Comparison of ENCODE assay signal across 7 mouse cellular contexts in the genomic region with DNA sequence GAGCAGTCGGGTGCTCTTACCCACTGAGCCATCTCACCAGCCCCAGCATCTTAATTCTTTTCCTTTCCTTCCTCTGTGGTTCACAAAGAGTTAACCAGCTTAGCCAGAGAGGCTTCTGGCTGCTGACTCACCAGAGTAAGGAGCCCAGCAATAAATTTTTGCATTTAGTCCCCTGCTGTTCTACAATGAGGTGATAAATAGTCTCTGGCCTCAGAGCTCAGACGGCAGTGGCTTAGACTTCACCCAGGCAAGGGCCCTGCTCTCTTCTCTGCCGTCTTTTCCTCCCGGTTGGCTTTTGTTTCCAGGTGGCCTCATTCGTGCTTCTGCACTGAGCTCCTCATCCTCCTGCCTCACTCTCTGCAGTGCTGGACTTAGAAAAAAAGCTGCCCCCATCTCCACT.
DNase-seq lines count a peak whose midpoint lies in the region; ATAC-seq lines count a peak whose summit lies in the region.

No protein-coding gene starts in this region.

- 4% methylated on average over 5 of the region's 5 CpGs for WGBS in kidney, embryonic 14.5 days
- 12% methylated on average over 5 of the region's 5 CpGs for WGBS in hindbrain, embryonic 13.5 days
- 12% methylated on average over 5 of the region's 5 CpGs for WGBS in midbrain, embryonic 16.5 days

- intact Hi-C loops in gastrocnemius, postnatal 14 days (cut with DNase I; ENCODE audit: low total_unique reads): loop anchor here (10.0 kb wide), 1 partner anchor 81 kb away; a partner anchor contains a TSS

- no peaks in the 10 kb centered on the region for H3K9me3 ChIP-seq in kidney, embryonic 14.5 days (ENCODE audit: control insufficient read depth, low read length)
- H3K9me3 ChIP-seq in hindbrain, embryonic 13.5 days: peaks cover 3% of the 10 kb centered on the region; the same call in 1 of the 2 replicates
- no peaks in the 10 kb centered on the region for H3K9me3 ChIP-seq in midbrain, embryonic 16.5 days (replicated peaks; ENCODE audit: control insufficient read depth, low read length, poor library complexity, severe bottlenecking)

- peaks cover 11% of the 10 kb centered on the region; the same call in 1 of the 2 replicates for H3K36me3 ChIP-seq in kidney, embryonic 14.5 days (ENCODE audit: control insufficient read depth, insufficient read depth, low read length)
- peaks cover 16% of the 10 kb centered on the region for H3K36me3 ChIP-seq in hindbrain, embryonic 13.5 days
- H3K36me3 ChIP-seq in midbrain, embryonic 16.5 days (ENCODE audit: control insufficient read depth, insufficient read depth, low read length): peaks cover 10% of the 10 kb centered on the region; the same call in 1 of the 2 replicates

- DNase-seq in kidney, postnatal 4 days: no peak
- DNase-seq in R1 (ENCODE audit: low read depth, low spot score): peak; percentile 69
- DNase-seq in layer of hippocampus, adult 18-20 months (ENCODE audit: low spot score in 2 of 2): no peak
- no peak for DNase-seq in gastrocnemius, postnatal 14 days

- no peaks in the 10 kb centered on the region for H3K4me1 ChIP-seq in kidney, embryonic 14.5 days (ENCODE audit: control insufficient read depth, insufficient read depth, low read length)
- H3K4me1 ChIP-seq in hindbrain, embryonic 13.5 days (replicated peaks): peaks cover 12% of the 10 kb centered on the region
- H3K4me1 ChIP-seq in midbrain, embryonic 16.5 days (ENCODE audit: control insufficient read depth, insufficient read depth, low read length): peaks cover 9% of the 10 kb centered on the region

- H3K27ac ChIP-seq in kidney, embryonic 14.5 days (ENCODE audit: low read depth, low read length): 0 out of 2 replicates have a peak overlapping the region, but pooled peaks have one; percentile 7
- H3K27ac ChIP-seq in hindbrain, embryonic 13.5 days: peak overlapping the region; percentile 53
- H3K27ac ChIP-seq in midbrain, embryonic 16.5 days (ENCODE audit: low read length): peak overlapping the region; percentile 57; the same call in 1 of the 2 replicates

- ATAC-seq in kidney, embryonic 14.5 days (ENCODE audit: low FRiP score, low TSS enrichment): no peak
- no peak for ATAC-seq in hindbrain, embryonic 13.5 days (ENCODE audit: low FRiP score)
- ATAC-seq in midbrain, embryonic 16.5 days: no peak

- H3K4me3 ChIP-seq in kidney, embryonic 14.5 days (ENCODE audit: low read length): no peak overlapping the region
- H3K4me3 ChIP-seq in hindbrain, embryonic 13.5 days: no peak overlapping the region; the same call in 1 of the 2 replicates
- H3K4me3 ChIP-seq in midbrain, embryonic 16.5 days (ENCODE audit: low read depth, low read length): peak overlapping the region; percentile 10; the same call in 1 of the 2 replicates

- peak overlapping the region; percentile 86; the same call in 1 of the 2 replicates for H3K4me2 ChIP-seq in kidney, embryonic 14.5 days (replicated peaks; ENCODE audit: low read depth, low read length)
- H3K4me2 ChIP-seq in hindbrain, embryonic 13.5 days: peak overlapping the region; percentile 70
- H3K4me2 ChIP-seq in midbrain, embryonic 16.5 days (ENCODE audit: low read length): peak overlapping the region; percentile 92

- H3K27me3 ChIP-seq in kidney, embryonic 14.5 days (ENCODE audit: control insufficient read depth, insufficient read depth, low read length): no peaks in the 10 kb centered on the region
- H3K27me3 ChIP-seq in hindbrain, embryonic 13.5 days: no peaks in the 10 kb centered on the region
- no peaks in the 10 kb centered on the region for H3K27me3 ChIP-seq in midbrain, embryonic 16.5 days (ENCODE audit: control insufficient read depth, insufficient read depth, low read depth, low read length)

- no peak overlapping the region for H3K9ac ChIP-seq in kidney, embryonic 14.5 days (ENCODE audit: low read depth, low read length)
- H3K9ac ChIP-seq in hindbrain, embryonic 13.5 days: no peak overlapping the region
- H3K9ac ChIP-seq in midbrain, embryonic 16.5 days (ENCODE audit: low read depth, low read length): no peak overlapping the region

Comparison
In these comparisons a context has a peak if more than half of its experiments do, and no peak if none do; other contexts are left out.
1. H3K27ac ChIP-seq: peak in every context shown above with its lines; median percentile 57 in midbrain, embryonic 16.5 days; 53 in hindbrain, embryonic 13.5 days; 7 in kidney, embryonic 14.5 days.